Mouse (Mus musculus) ES-Bruce4 (cell line): ENCODE measurements around the gene Ergic2.

Experiments
- CTCF ChIP-seq: IDR thresholded peaks from one replicate; pipeline ENCODE4 v1.8.1; 2011; ENCODE audit warnings: low read depth, low read length
- POLR2A ChIP-seq: IDR thresholded peaks from one replicate; pipeline ENCODE4 v1.8.1; 2011; ENCODE audit warnings: low read length; ENCODE audit not compliant: insufficient read depth

DNA sequence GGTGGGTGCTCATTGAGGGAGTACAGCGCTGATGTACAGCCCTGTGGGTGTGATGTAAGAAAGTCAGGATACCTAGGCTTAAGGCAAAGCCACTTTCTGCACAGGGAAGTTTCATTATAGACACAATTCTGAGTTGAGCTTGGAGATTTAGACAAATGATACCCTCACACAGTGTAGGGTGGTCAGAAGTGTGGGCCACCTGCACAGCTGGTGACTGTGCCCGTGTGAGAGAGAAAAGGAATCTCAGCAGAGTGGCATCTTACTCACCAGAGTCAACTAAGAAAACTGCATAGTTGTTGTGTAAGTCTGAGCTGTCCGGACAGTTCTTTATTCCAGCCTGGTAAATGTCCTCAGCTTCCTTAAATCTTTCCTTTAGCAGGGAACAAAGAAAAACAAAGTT, 37.0 kb upstream of the Ergic2 start:
- TF ChIP-seq POLR2A (no peak), CTCF (no peak)
